Mouse (Mus musculus): ENCODE data around the gene Tmem247.

GRCm38 (mm10) chr17:86913003-86913607 lies 4.0 kb upstream of the Tmem247 start:
- TF ChIP-seq POLR2A (IDR thresholded peaks at IDR 0.05; ENCODE audit: borderline replicate concordance, control insufficient read depth, low read depth, low read length): no peak
- no peak for TF ChIP-seq CTCF (IDR thresholded peaks at IDR 0.05; ENCODE audit: control insufficient read depth, insufficient read depth, low read length)
